Mouse (Mus musculus) forebrain, embryonic 13.5 days (tissue): ENCODE results near the gene Cyp4f14. TPM values are rescaled to one million over a fixed set of nuclear protein-coding genes. Genes with fewer than 3 reads are reported as not detected.

Source experiments
- polyA plus RNA-seq: library from polyadenylated mRNA; unstranded; fragments of >200 nt; fragmentation: Nextera tagmentation; extraction: Ambion mirVana; gene quantifications from 2 replicates; pipeline ENCODE4 v1.2.1, GENCODE M21; 2015

Cyp4f14 gene
- polyA plus RNA-seq, 1 experiment from 2014 or later: not detected

Other genes starting within 250 kb of the Cyp4f14 start
- gene Cyp4f15, start 231.7 kb downstream of the Cyp4f14 start, polyA plus RNA-seq: 0.84 and 1.4 TPM in 2 replicates
- gene Zfp871, start 129.1 kb downstream of the Cyp4f14 start, polyA plus RNA-seq: 42.7 and 53.4 TPM in 2 replicates
- 38.7 and 42.4 TPM in 2 replicates for gene Zfp811, start 107.4 kb downstream of the Cyp4f14 start, polyA plus RNA-seq
- gene Zfp799, start 87.1 kb downstream of the Cyp4f14 start, polyA plus RNA-seq: 19.0 and 19.2 TPM in 2 replicates
- gene Zfp870, start 25.7 kb downstream of the Cyp4f14 start, polyA plus RNA-seq: 6.1 and 7.8 TPM in 2 replicates
- gene Cyp4f13, start 30.1 kb upstream of the Cyp4f14 start, polyA plus RNA-seq: 5.6 and 6.0 TPM in 2 replicates
- gene Zfp472, start 48.5 kb upstream of the Cyp4f14 start, polyA plus RNA-seq: 11.4 and 12.5 TPM in 2 replicates
- 19.1 and 20.4 TPM in 2 replicates for gene Zfp952, start 75.8 kb upstream of the Cyp4f14 start, polyA plus RNA-seq
- 24.6 and 27.5 TPM in 2 replicates for gene Zfp763, start 116.1 kb upstream of the Cyp4f14 start, polyA plus RNA-seq
- gene 4921501E09Rik, start 150.7 kb upstream of the Cyp4f14 start, polyA plus RNA-seq: not detected in 2 replicates
- gene Zfp563, start 172.0 kb upstream of the Cyp4f14 start, polyA plus RNA-seq: 18.1 and 18.2 TPM in 2 replicates
- gene Morc2b, start 222.3 kb upstream of the Cyp4f14 start, polyA plus RNA-seq: 0.04 and 0.16 TPM in 2 replicates